Mouse (Mus musculus) bone marrow macrophage, adult 2 months (primary cell): ENCODE results near the gene Dock8.

Experiments used
- CTCF ChIP-seq: IDR thresholded peaks from 2 replicates; pipeline ENCODE4 v1.5.1; 2012; ENCODE audit warnings: low read depth, mild to moderate bottlenecking, low read length, moderate library complexity
- POLR2A ChIP-seq: IDR thresholded peaks from 2 replicates; pipeline ENCODE4 v1.6.1; 2012; ENCODE audit warnings: mild to moderate bottlenecking, low read depth, low read length, borderline replicate concordance

GRCm38 (mm10) chr19:25116981-25117380 lies 117.6 kb downstream of the Dock8 start:
- no peak for TF ChIP-seq POLR2A
- TF ChIP-seq CTCF: no peak
